Mouse (Mus musculus) neural tube, embryonic 12.5 days (tissue): ENCODE measurements at regions not wholly inside any gene's neighbourhood (a gene's known extent, or its start where the extent isn't known, plus 50 kb on each side); places are given as distances from the start of the nearest gene placed in this dataset.

Experiments used
- ATAC-seq: fragments of 200-750 bp; cut with Nextera tagmentation; 2 replicates; pipeline ENCODE4 v1.8.0; 2017; ENCODE audit warnings: low read depth, mild to moderate bottlenecking, moderate TSS enrichment, moderate library complexity; ENCODE audit not compliant: low FRiP score
- H3K27ac ChIP-seq: fragments of 300-500 bp; sonication (generic); 2 replicates; pipeline ENCODE4 v1.5.1; 2016
- H3K27me3 ChIP-seq: fragments of 300-500 bp; sonication (generic); replicated peaks from 2 replicates; pipeline ENCODE4 v1.6.1; 2016; ENCODE audit warnings: mild to moderate bottlenecking
- H3K36me3 ChIP-seq: fragments of 300-500 bp; sonication (generic); 2 replicates; pipeline ENCODE4 v1.6.1; 2016; ENCODE audit warnings: mild to moderate bottlenecking
- H3K4me1 ChIP-seq: fragments of 300-500 bp; sonication (generic); 2 replicates; pipeline ENCODE4 v1.6.1; 2016
- H3K4me2 ChIP-seq: fragments of 300-500 bp; sonication (generic); replicated peaks from 2 replicates; pipeline ENCODE4 v1.6.1; 2016; ENCODE audit warnings: mild to moderate bottlenecking
- H3K4me3 ChIP-seq: fragments of 300-500 bp; sonication (generic); 2 replicates; pipeline ENCODE4 v1.5.1; 2016
- H3K9ac ChIP-seq: fragments of 300-500 bp; sonication (generic); 2 replicates; pipeline ENCODE4 v1.6.1; 2016; ENCODE audit warnings: mild to moderate bottlenecking
- H3K9me3 ChIP-seq: fragments of 300-500 bp; sonication (generic); 2 replicates; pipeline ENCODE4 v1.6.1; 2016; ENCODE audit warnings: mild to moderate bottlenecking
- WGBS: fragments of 180-500 bp; shearing (Covaris S2); methylation state at CpG from one replicate; pipeline ENCODE4 v1.1.7; 2016; 5-methylcytosine and 5-hydroxymethylcytosine counted together

- Histone ChIP-seq H3K4me1 (no peaks in the 10 kb centered on the region), H3K4me3 (no peak overlapping the region), H3K36me3 (no peaks in the 10 kb centered on the region), H3K4me2 (no peak overlapping the region), H3K9ac (no peak overlapping the region), H3K27me3 (no peaks in the 10 kb centered on the region), H3K9me3 (no peaks in the 10 kb centered on the region), H3K27ac (no peak overlapping the region)
- ATAC-seq = no peak
- 72% methylated on average over 6 of the region's 6 CpGs for WGBS
These were observed 321.0 kb downstream of the Fam198b start for GRCm38 (mm10) chr3:80205351-80205750.

- H3K36me3 ChIP-seq = no peaks in the 10 kb centered on the region
- no peak overlapping the region for H3K4me3 ChIP-seq
- 13% methylated on average over 1 of the region's 1 CpGs for WGBS
- ATAC-seq = no peak
- H3K4me2 ChIP-seq = no peak overlapping the region
- no peaks in the 10 kb centered on the region for H3K9me3 ChIP-seq
- no peak overlapping the region for H3K27ac ChIP-seq
- no peaks in the 10 kb centered on the region for H3K27me3 ChIP-seq
- H3K4me1 ChIP-seq = no peaks in the 10 kb centered on the region
- no peak overlapping the region for H3K9ac ChIP-seq
These were observed 322.7 kb downstream of the Fam198b start for GRCm38 (mm10) chr3:80207022-80207421.

- no peaks in the 10 kb centered on the region for H3K36me3 ChIP-seq
- no peak overlapping the region for H3K4me2 ChIP-seq
- H3K4me1 ChIP-seq = no peaks in the 10 kb centered on the region
- no peaks in the 10 kb centered on the region for H3K27me3 ChIP-seq
- H3K27ac ChIP-seq = no peak overlapping the region
- 92% methylated on average over 2 of the region's 2 CpGs for WGBS
- no peak for ATAC-seq
- H3K9ac ChIP-seq = no peak overlapping the region
- H3K9me3 ChIP-seq = no peaks in the 10 kb centered on the region
- H3K4me3 ChIP-seq = no peak overlapping the region
These were observed 323.7 kb downstream of the Fam198b start for GRCm38 (mm10) chr3:80208028-80208427.

GRCm38 (mm10) chr3:80209596-80209995 is 325.3 kb downstream of the Fam198b start:
- no peak overlapping the region for H3K4me3 ChIP-seq
- H3K36me3 ChIP-seq = no peaks in the 10 kb centered on the region
- no peak overlapping the region for H3K9ac ChIP-seq
- no peaks in the 10 kb centered on the region for H3K4me1 ChIP-seq
- no peak for ATAC-seq
- H3K4me2 ChIP-seq = no peak overlapping the region
- H3K27me3 ChIP-seq = no peaks in the 10 kb centered on the region
- H3K9me3 ChIP-seq = no peaks in the 10 kb centered on the region
- H3K27ac ChIP-seq = no peak overlapping the region

- Histone ChIP-seq H3K27me3 (no peaks in the 10 kb centered on the region), H3K27ac (no peak overlapping the region), H3K36me3 (no peaks in the 10 kb centered on the region), H3K4me1 (no peaks in the 10 kb centered on the region), H3K4me2 (no peak overlapping the region), H3K9ac (no peak overlapping the region), H3K9me3 (no peaks in the 10 kb centered on the region), H3K4me3 (no peak overlapping the region)
- WGBS = 65% methylated on average over 3 of the region's 3 CpGs
- ATAC-seq = no peak
These were observed 327.2 kb downstream of the Fam198b start for GRCm38 (mm10) chr3:80211323-80212109.

- no peaks in the 10 kb centered on the region for H3K27me3 ChIP-seq
- H3K9me3 ChIP-seq = no peaks in the 10 kb centered on the region
- ATAC-seq = no peak
- H3K27ac ChIP-seq = no peak overlapping the region
- H3K4me2 ChIP-seq = no peak overlapping the region
- H3K36me3 ChIP-seq = no peaks in the 10 kb centered on the region
- H3K9ac ChIP-seq = no peak overlapping the region
- no peaks in the 10 kb centered on the region for H3K4me1 ChIP-seq
- no peak overlapping the region for H3K4me3 ChIP-seq
- WGBS = 67% methylated on average over 5 of the region's 5 CpGs
These were observed 364.3 kb downstream of the Fam198b start for GRCm38 (mm10) chr3:80248611-80249010.

- Histone ChIP-seq H3K27ac (no peak overlapping the region), H3K9me3 (no peaks in the 10 kb centered on the region), H3K4me3 (no peak overlapping the region), H3K4me2 (no peak overlapping the region), H3K9ac (no peak overlapping the region), H3K4me1 (no peaks in the 10 kb centered on the region), H3K36me3 (no peaks in the 10 kb centered on the region), H3K27me3 (no peaks in the 10 kb centered on the region)
- WGBS = 81% methylated on average over 3 of the region's 3 CpGs
- ATAC-seq = no peak
These were observed 365.6 kb downstream of the Fam198b start for GRCm38 (mm10) chr3:80249974-80250373.

GRCm38 (mm10) chr3:80255304-80255703 is 371.0 kb downstream of the Fam198b start:
- Histone ChIP-seq H3K36me3 (no peaks in the 10 kb centered on the region), H3K9ac (no peak overlapping the region), H3K4me1 (no peaks in the 10 kb centered on the region), H3K4me2 (no peak overlapping the region), H3K9me3 (no peaks in the 10 kb centered on the region), H3K4me3 (no peak overlapping the region), H3K27me3 (no peaks in the 10 kb centered on the region), H3K27ac (no peak overlapping the region)
- 86% methylated on average over 3 of the region's 3 CpGs for WGBS
- ATAC-seq = no peak

GRCm38 (mm10) chr3:80256383-80256782 is 372.1 kb downstream of the Fam198b start:
- no peak overlapping the region for H3K9ac ChIP-seq
- no peak overlapping the region for H3K4me3 ChIP-seq
- no peaks in the 10 kb centered on the region for H3K27me3 ChIP-seq
- no peak for ATAC-seq
- WGBS = 88% methylated on average over 3 of the region's 3 CpGs
- no peaks in the 10 kb centered on the region for H3K4me1 ChIP-seq
- H3K36me3 ChIP-seq = no peaks in the 10 kb centered on the region
- no peak overlapping the region for H3K4me2 ChIP-seq
- no peaks in the 10 kb centered on the region for H3K9me3 ChIP-seq
- H3K27ac ChIP-seq = no peak overlapping the region

- Histone ChIP-seq H3K9me3 (no peaks in the 10 kb centered on the region), H3K4me3 (no peak overlapping the region), H3K27me3 (no peaks in the 10 kb centered on the region), H3K4me1 (no peaks in the 10 kb centered on the region), H3K4me2 (no peak overlapping the region), H3K9ac (no peak overlapping the region), H3K27ac (no peak overlapping the region), H3K36me3 (no peaks in the 10 kb centered on the region)
- ATAC-seq = no peak
- WGBS = 66% methylated on average over 2 of the region's 2 CpGs
These were observed 378.8 kb downstream of the Fam198b start for GRCm38 (mm10) chr3:80263095-80263494.

- Histone ChIP-seq H3K9me3 (no peaks in the 10 kb centered on the region), H3K4me3 (no peak overlapping the region), H3K4me2 (no peak overlapping the region), H3K4me1 (no peaks in the 10 kb centered on the region), H3K9ac (no peak overlapping the region), H3K27ac (no peak overlapping the region), H3K36me3 (no peaks in the 10 kb centered on the region), H3K27me3 (no peaks in the 10 kb centered on the region)
- WGBS = 82% methylated on average over 1 of the region's 1 CpGs
- ATAC-seq = no peak
These were observed 400.3 kb downstream of the Fam198b start for GRCm38 (mm10) chr3:80284656-80285055.

GRCm38 (mm10) chr3:80285246-80285645 is 400.9 kb downstream of the Fam198b start:
- Histone ChIP-seq H3K36me3 (no peaks in the 10 kb centered on the region), H3K27me3 (no peaks in the 10 kb centered on the region), H3K4me3 (no peak overlapping the region), H3K27ac (no peak overlapping the region), H3K4me1 (no peaks in the 10 kb centered on the region), H3K9me3 (no peaks in the 10 kb centered on the region), H3K9ac (no peak overlapping the region), H3K4me2 (no peak overlapping the region)
- WGBS = 84% methylated on average over 3 of the region's 3 CpGs
- no peak for ATAC-seq

GRCm38 (mm10) chr3:80293485-80293884 is 409.2 kb downstream of the Fam198b start:
- WGBS = 85% methylated on average over 4 of the region's 4 CpGs

More at GRCm38 (mm10) chr3:80293485-80293884, 409.2 kb downstream of the Fam198b start:
- ATAC-seq = no peak
- Histone ChIP-seq H3K4me1 (no peaks in the 10 kb centered on the region), H3K9ac (no peak overlapping the region), H3K9me3 (no peaks in the 10 kb centered on the region), H3K27me3 (no peaks in the 10 kb centered on the region), H3K27ac (no peak overlapping the region), H3K36me3 (no peaks in the 10 kb centered on the region), H3K4me3 (no peak overlapping the region), H3K4me2 (no peak overlapping the region)
